Mouse (Mus musculus) brain, embryonic 14.5 days (tissue): ENCODE measurements at regions not wholly inside any gene's neighbourhood (a gene's known extent, or its start where the extent isn't known, plus 50 kb on each side); places are given as distances from the start of the nearest gene placed in this dataset.

ENCODE experiments used
- DNase-seq: peaks from one replicate; pipeline ENCODE4 v3.0.0-alpha.2; 2011; ENCODE audit warnings: low read depth
- CTCF ChIP-seq: fragments of 200-500 bp; IDR thresholded peaks from 2 replicates; pipeline ENCODE4 v1.5.1; 2012; ENCODE audit warnings: inconsistent platforms, mild to moderate bottlenecking, moderate library complexity, borderline replicate concordance; ENCODE audit not compliant: insufficient read depth, insufficient read length; ENCODE audit errors: extremely low read depth
- POLR2A ChIP-seq: fragments of 200-500 bp; IDR thresholded peaks from 2 replicates; pipeline ENCODE4 v1.6.1; 2012; ENCODE audit warnings: mild to moderate bottlenecking, inconsistent platforms, borderline replicate concordance; ENCODE audit not compliant: poor library complexity, insufficient read depth, insufficient read length, severe bottlenecking; ENCODE audit errors: extremely low read depth

- DNase-seq = no peak
- TF ChIP-seq POLR2A (no peak), CTCF (no peak)
Measured at GRCm38 (mm10) chr13:15094836-15095235, 368.2 kb upstream of the Gli3 start.

DNA sequence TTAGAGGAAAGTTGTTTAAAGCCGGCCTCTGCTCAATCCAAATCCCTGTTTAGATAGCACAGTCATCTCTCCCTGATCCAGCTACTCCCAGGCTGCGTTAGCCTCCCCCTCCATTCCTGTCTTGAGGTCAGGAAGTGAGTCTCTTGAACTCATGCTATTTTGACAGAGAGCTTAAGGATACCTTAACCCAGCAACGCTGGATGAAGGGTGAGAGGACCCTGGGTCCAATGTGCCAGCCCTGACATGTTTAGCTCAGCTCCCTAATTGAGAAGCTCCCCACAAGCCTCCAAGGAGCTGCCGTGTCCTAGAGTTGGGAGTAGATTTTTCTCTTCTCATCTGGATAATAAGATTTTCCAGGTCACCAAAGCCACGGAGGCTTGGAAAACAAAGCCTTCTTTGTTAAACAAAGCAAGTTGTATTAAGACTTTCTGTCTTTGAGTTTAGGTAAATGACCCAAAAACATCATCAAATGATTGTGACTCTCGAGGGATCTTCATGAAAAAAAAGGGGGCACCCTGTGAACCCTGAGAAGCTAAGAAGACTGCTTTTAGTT lies 355.2 kb upstream of the Gli3 start:
- TF ChIP-seq POLR2A (no peak), CTCF (no peak)
- peak; percentile 35 for DNase-seq

GRCm38 (mm10) chr13:15113383-15113782 lies 349.7 kb upstream of the Gli3 start:
- no peak for TF ChIP-seq CTCF
- TF ChIP-seq POLR2A = no peak

DNA sequence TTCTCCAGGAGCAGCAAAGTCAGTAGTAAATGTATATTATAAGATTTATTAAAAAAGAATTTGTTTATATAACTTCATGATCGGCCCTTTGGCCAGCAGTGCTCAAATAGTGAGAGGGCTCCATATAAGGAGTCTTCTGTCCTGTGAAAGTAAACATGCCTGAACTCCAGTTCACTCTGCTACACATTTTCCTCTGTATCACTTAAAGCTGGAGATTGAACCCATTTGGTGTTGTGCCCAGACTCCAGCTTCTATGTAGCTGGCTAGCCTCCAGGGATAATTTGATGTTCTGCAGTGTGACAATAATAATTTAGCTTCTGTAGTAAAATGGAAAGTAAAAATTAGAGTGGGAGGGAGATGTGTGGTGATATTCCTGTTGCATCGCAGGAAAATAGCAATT lies 332.8 kb upstream of the Gli3 start:
- TF ChIP-seq POLR2A (no peak), CTCF (no peak)
- DNase-seq = peak; percentile 53

More at GRCm38 (mm10) chr13:15113383-15113782, 349.7 kb upstream of the Gli3 start:
- peak; percentile 79 for DNase-seq

GRCm38 (mm10) chr13:15146167-15146566 lies 316.9 kb upstream of the Gli3 start:
- DNase-seq = peak; percentile 1
- TF ChIP-seq POLR2A (no peak), CTCF (no peak)

DNA sequence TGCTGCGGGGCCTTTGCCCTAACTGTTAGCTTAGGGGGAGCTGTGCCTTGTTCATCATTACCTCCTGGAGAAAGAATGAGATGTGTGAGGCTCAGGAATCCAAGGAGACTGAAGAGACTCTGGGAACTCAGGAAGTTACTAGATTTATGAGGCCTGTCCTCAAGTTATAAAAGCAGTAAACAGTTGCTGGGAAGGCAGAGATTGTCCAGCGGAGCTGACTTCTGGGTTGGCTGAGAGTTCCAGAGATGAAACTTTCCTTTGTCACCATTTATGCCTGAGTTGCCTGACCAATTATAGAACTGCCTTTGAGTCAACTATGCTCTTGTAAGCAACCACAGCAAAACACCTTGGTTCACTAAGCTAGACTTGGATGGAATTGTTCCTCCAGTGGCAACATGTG lies 282.1 kb upstream of the Gli3 start:
- DNase-seq = no peak
- TF ChIP-seq CTCF (no peak), POLR2A (no peak)

DNA sequence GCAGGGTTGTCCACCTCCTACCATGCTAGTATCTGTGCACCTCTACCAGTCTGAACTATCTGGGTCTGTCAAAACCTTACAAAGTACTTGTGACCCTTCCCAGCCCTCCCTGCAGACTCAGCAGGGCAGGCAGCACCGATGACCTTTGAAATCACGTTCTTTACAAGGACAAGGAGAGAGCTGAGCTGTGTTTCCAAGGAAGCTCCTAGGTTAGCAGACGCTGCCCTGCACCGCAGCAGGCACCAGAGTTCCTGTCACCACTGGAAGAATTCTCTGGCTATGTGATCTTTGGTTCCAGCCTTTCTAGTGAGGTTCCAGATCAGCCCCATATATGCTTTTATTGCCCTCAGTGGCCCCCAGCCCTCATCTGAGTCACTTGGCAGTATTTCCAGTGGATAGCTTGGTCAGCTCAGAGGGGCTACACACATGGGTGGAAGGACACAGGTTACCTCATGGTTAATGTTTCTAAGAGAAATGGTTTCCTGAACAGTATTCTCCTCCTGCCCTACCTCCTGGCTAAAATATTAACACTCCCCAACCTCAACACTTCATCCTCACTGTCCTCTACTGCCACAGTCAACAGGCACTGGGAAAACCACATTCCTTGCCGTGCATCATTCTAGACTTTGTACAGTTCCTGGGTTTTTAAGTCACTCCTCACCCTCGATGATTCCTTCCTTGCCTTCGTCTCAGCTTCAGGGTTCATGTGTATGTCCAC lies 251.2 kb upstream of the Gli3 start:
- no peak for DNase-seq
- TF ChIP-seq POLR2A = no peak
- no peak for TF ChIP-seq CTCF

- peak; percentile 4 for DNase-seq
- TF ChIP-seq POLR2A = no peak
- no peak for TF ChIP-seq CTCF
Measured at GRCm38 (mm10) chr13:15212353-15212850, 250.6 kb upstream of the Gli3 start.

DNA sequence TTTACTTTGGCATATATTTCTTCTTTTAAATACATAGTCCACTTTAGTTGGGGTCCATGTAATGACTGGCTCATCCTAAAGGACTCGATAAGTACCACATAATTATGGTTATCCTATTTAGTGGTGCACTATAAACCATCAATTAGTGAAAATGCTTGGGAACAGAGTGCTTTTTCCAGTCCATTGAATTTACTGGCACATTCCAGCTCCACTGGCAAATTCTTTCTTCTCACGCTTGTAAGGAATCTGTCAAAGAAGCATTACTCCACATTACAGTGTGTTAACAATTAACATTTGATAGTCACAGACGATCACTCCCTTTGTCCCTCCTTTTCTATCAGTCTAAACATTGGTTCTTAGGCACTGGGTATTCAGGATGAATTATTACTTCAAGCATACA lies 241.7 kb upstream of the Gli3 start:
- DNase-seq = peak; percentile 69
- TF ChIP-seq CTCF (no peak), POLR2A (no peak)

DNA sequence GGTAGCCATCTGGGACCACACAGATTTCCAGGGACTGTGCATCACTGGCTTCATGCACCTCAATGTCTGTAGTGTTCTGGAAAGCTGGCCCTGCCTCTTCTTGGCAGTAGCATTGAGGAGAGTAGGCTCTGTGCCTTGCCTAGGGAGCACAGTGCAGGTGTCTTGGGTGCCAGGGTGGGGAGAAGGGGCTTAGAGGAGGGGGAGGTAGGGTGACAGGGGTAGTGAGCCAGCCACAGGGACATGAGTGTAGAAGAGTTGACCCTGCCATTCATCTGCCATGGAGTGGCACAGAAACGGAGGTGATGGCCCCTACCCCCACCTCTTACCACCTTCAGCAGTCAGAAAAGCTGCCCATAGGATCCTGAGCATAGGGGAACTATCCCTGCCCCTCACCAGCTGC lies 235.4 kb upstream of the Gli3 start:
- TF ChIP-seq CTCF (no peak), POLR2A (no peak)

More for the DNA sequence above, 235.4 kb upstream of the Gli3 start:
- no peak for DNase-seq
